Mouse (Mus musculus) testis, adult 2 months (tissue): Measurements from ENCODE around the gene Gm9821.

Experiments
- CTCF ChIP-seq: fragments of 200-500 bp; IDR thresholded peaks from 2 replicates; pipeline ENCODE4 v1.5.1; 2012; ENCODE audit warnings: low read depth, mild to moderate bottlenecking, inconsistent platforms, low read length, moderate library complexity; ENCODE audit not compliant: control insufficient read depth, insufficient read depth, insufficient replicate concordance
- POLR2A ChIP-seq: fragments of 200-500 bp; IDR thresholded peaks from 2 replicates; pipeline ENCODE4 v1.6.1; 2012; ENCODE audit warnings: low read depth, mild to moderate bottlenecking, inconsistent platforms, low read length, moderate library complexity; ENCODE audit not compliant: control insufficient read depth

GRCm38 (mm10) chr2:91973416-91974135 lies 28.1 kb downstream of the Gm9821 start:
- TF ChIP-seq POLR2A (no peak), CTCF (no peak)
